Mouse (Mus musculus): Measurements from ENCODE around the gene Btg3. TPM values are rescaled to one million over a fixed set of nuclear protein-coding genes. Genes with fewer than 3 reads are reported as not detected.

Btg3 gene
- polyA plus RNA-seq, 2 experiments = 6.3 to 21.3 TPM

- Histone ChIP-seq H3K27me3 (ENCODE audit: control insufficient read depth, insufficient read depth, low read length) (no peaks in the 10 kb centered on the region; the same call in 1 of the 2 replicates), H3K36me3 (replicated peaks; ENCODE audit: control insufficient read depth, insufficient read depth, low read depth) (no peaks in the 10 kb centered on the region), H3K4me2 (ENCODE audit: low read depth) (no peak overlapping the region), H3K4me3 (ENCODE audit: insufficient read depth in 1 of 2, low read depth in 2 of 2, low read length in 2 of 2) (no peak overlapping the region), H3K4me1 (replicated peaks; ENCODE audit: control insufficient read depth in 2 of 2, insufficient read depth in 2 of 2, low read length in 1 of 2) (peaks cover 0 to 3% of the 10 kb centered on the region in 2 experiments; a peak in 2 of 4 replicates), H3K9ac (replicated peaks) (no peak overlapping the region), H3K27ac (no peak overlapping the region), H3K9me3 (ENCODE audit: control insufficient read depth, low read length) (no peaks in the 10 kb centered on the region)
- 0 out of 2 replicates have a peak, but pooled peaks have one; percentile 20 for ATAC-seq (ENCODE audit: insufficient read depth)
- DNase-seq (ENCODE audit: low read depth in 3 of 3, low spot score in 3 of 3) = no peak
- TF ChIP-seq EP300 (IDR thresholded peaks at IDR 0.05; ENCODE audit: low read depth) = no peak
- no peak for TF ChIP-seq CTCF (IDR thresholded peaks at IDR 0.05; ENCODE audit: low read depth)
- 33% methylated on average over 4 of the region's 4 CpGs for WGBS (ENCODE audit: insufficient replicate concordance)
Measured at GRCm38 (mm10) chr16:78295601-78296000, 81.4 kb downstream of the Btg3 start.

- Histone ChIP-seq H3K4me1 (replicated peaks; ENCODE audit: control insufficient read depth in 2 of 2, insufficient read depth in 2 of 2, low read length in 1 of 2) (peaks cover 0 to 3% of the 10 kb centered on the region in 2 experiments; a peak in 2 of 4 replicates), H3K36me3 (replicated peaks; ENCODE audit: control insufficient read depth, insufficient read depth, low read depth) (no peaks in the 10 kb centered on the region), H3K4me3 (ENCODE audit: insufficient read depth in 1 of 2, low read depth in 2 of 2, low read length in 2 of 2) (no peak overlapping the region), H3K27ac (no peak overlapping the region), H3K27me3 (ENCODE audit: control insufficient read depth, insufficient read depth, low read length) (no peaks in the 10 kb centered on the region), H3K4me2 (ENCODE audit: low read depth) (no peak overlapping the region), H3K9me3 (ENCODE audit: control insufficient read depth, low read length) (no peaks in the 10 kb centered on the region), H3K9ac (replicated peaks) (no peak overlapping the region)
- WGBS (ENCODE audit: insufficient replicate concordance) = 30% methylated on average over 5 of the region's 5 CpGs
- ATAC-seq (ENCODE audit: insufficient read depth) (peak; percentile 86), DNase-seq (ENCODE audit: low read depth in 3 of 3, low spot score in 3 of 3) (no peak)
- TF ChIP-seq EP300 (IDR thresholded peaks at IDR 0.05; ENCODE audit: low read depth) = no peak
- no peak for TF ChIP-seq CTCF (IDR thresholded peaks at IDR 0.05; ENCODE audit: low read depth)
Measured at GRCm38 (mm10) chr16:78294606-78295275, 82.3 kb downstream of the Btg3 start.

GRCm38 (mm10) chr16:78294051-78294450, 82.9 kb downstream of the Btg3 start:
- Histone ChIP-seq H3K4me2 (ENCODE audit: low read depth) (no peak overlapping the region), H3K9me3 (ENCODE audit: control insufficient read depth, low read length) (no peaks in the 10 kb centered on the region), H3K36me3 (replicated peaks; ENCODE audit: control insufficient read depth, insufficient read depth, low read depth) (no peaks in the 10 kb centered on the region), H3K4me3 (ENCODE audit: insufficient read depth in 1 of 2, low read depth in 2 of 2, low read length in 2 of 2) (no peak overlapping the region), H3K27me3 (ENCODE audit: control insufficient read depth, insufficient read depth, low read length) (no peaks in the 10 kb centered on the region), H3K9ac (replicated peaks) (no peak overlapping the region), H3K4me1 (replicated peaks; ENCODE audit: control insufficient read depth in 2 of 2, insufficient read depth in 2 of 2, low read length in 1 of 2) (peaks cover 0 to 3% of the 10 kb centered on the region in 2 experiments; a peak in 2 of 4 replicates), H3K27ac (no peak overlapping the region)
- WGBS (ENCODE audit: insufficient replicate concordance) = 68% methylated on average over 1 of the region's 1 CpGs
- TF ChIP-seq EP300 (IDR thresholded peaks at IDR 0.05; ENCODE audit: low read depth) (no peak), CTCF (IDR thresholded peaks at IDR 0.05; ENCODE audit: low read depth) (no peak)
- DNase-seq (ENCODE audit: low read depth in 3 of 3, low spot score in 3 of 3) (no peak), ATAC-seq (ENCODE audit: insufficient read depth) (no peak)

GRCm38 (mm10) chr16:78283231-78283630, 93.8 kb downstream of the Btg3 start:
- Histone ChIP-seq H3K27me3 (ENCODE audit: control insufficient read depth, insufficient read depth, low read length) (no peaks in the 10 kb centered on the region), H3K4me3 (ENCODE audit: insufficient read depth in 1 of 2, low read depth in 2 of 2, low read length in 2 of 2) (no peak overlapping the region), H3K9ac (replicated peaks) (no peak overlapping the region), H3K36me3 (replicated peaks; ENCODE audit: control insufficient read depth, insufficient read depth, low read depth) (no peaks in the 10 kb centered on the region), H3K27ac (no peak overlapping the region), H3K4me1 (replicated peaks; ENCODE audit: control insufficient read depth in 2 of 2, insufficient read depth in 2 of 2, low read length in 1 of 2) (no peaks in the 10 kb centered on the region), H3K9me3 (ENCODE audit: control insufficient read depth, low read length) (no peaks in the 10 kb centered on the region), H3K4me2 (ENCODE audit: low read depth) (no peak overlapping the region)
- 72% methylated on average over 5 of the region's 5 CpGs for WGBS (ENCODE audit: insufficient replicate concordance)
- ATAC-seq (ENCODE audit: insufficient read depth) (no peak), DNase-seq (ENCODE audit: low read depth in 3 of 3, low spot score in 3 of 3) (no peak)
- TF ChIP-seq CTCF (IDR thresholded peaks at IDR 0.05; ENCODE audit: low read depth) (no peak), EP300 (IDR thresholded peaks at IDR 0.05; ENCODE audit: low read depth) (no peak)

Other genes starting within 250 kb of the Btg3 start
- 6.0 and 7.7 TPM in 2 replicates for gene Cxadr, start 75.7 kb downstream of the Btg3 start, polyA plus RNA-seq (2012; rRNA removed)
- 11.7 and 12.4 TPM in 2 replicates for gene Cxadr, start 75.7 kb downstream of the Btg3 start, polyA plus RNA-seq (2014; fragmentation: Nextera tagmentation; extraction: Ambion mirVana)
- gene D16Ertd472e, start 199.5 kb upstream of the Btg3 start, polyA plus RNA-seq (2012; rRNA removed) = 1.6 and 1.9 TPM in 2 replicates
- gene D16Ertd472e, start 199.5 kb upstream of the Btg3 start, polyA plus RNA-seq (2014; fragmentation: Nextera tagmentation; extraction: Ambion mirVana) = 4.2 and 4.3 TPM in 2 replicates